Mouse (Mus musculus): ENCODE results near the gene Slc34a1.

DNA sequence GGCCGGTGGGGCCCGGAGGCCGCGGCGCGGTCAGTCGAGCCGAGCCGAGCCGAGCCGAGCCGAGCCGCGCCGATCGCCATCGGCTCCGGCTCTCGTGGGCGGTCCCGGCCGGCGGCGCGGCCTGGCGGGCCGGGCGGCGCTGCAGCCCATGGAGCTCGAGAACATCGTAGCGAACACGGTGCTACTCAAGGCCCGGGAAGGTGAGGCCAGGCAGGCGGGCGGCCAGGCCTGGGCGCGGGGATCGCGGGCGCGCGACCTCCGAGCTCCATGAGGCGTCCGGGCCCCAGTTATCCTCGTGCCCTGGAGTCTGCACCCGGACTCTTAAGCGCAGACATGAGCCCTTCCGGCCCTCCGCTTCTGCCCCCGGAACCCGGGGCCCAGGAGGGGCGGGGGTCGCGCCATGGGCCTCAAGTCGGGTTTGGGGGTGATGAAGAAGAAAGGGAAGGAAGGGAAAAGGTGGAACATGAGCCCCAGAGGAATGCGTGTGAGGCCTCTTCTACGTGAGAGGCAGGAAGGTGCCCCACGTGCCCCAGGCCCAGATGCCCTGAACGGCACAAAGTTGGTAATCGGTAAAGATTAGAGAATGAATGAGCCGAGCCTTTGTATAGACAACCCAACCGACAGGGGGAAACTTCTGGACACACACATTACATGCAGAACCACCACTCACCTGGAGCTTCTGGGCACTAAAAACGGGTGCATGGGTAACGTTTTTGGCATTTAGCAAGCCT, 47.5 kb downstream of the Slc34a1 start:
- TF ChIP-seq CTCF (IDR thresholded peaks at IDR 0.05; ENCODE audit: insufficient read depth, low read depth, low read length) (no peak), POLR2A (IDR thresholded peaks at IDR 0.05; ENCODE audit: insufficient read depth, low read depth, low read length) (peak; percentile 50; the same call in 1 of the 2 replicates)

All from olfactory bulb, adult 2 months (tissue).